Mouse (Mus musculus) MEL (cell line): ENCODE measurements around the gene Igdcc3. TPM values are rescaled to one million over a fixed set of nuclear protein-coding genes. Genes with fewer than 3 reads are reported as not detected.

Experiments used
- DNase-seq: peaks from one replicate; pipeline ENCODE4 v3.0.0; 2011; ENCODE audit warnings: low read depth, low spot score
- H3K27ac ChIP-seq: 2 replicates; pipeline ENCODE4 v1.5.1; 2012; ENCODE audit warnings: low read depth, mild to moderate bottlenecking, control low read depth, low read length, moderate library complexity; ENCODE audit not compliant: control insufficient read depth
- H3K27me3 ChIP-seq, 2 experiments: fragments of 150-350 bp in 1 of 2; sonication (generic) in 1 of 2; 2 replicates each; pipeline ENCODE4 v1.6.1; 2012; ENCODE audit warnings: low read length in 2 of 2, mild to moderate bottlenecking in 2 of 2, improper control_type of control experiment in 1 of 2, moderate library complexity in 1 of 2; ENCODE audit not compliant: insufficient read depth in 2 of 2, control insufficient read depth in 1 of 2
- H3K36me3 ChIP-seq, 2 experiments: 2 replicates each; pipeline ENCODE4 v1.6.1; 2012 to 2014; ENCODE audit warnings: low read length in 2 of 2, improper control_type of control experiment in 1 of 2, inconsistent platforms in 1 of 2, mild to moderate bottlenecking in 1 of 2; ENCODE audit not compliant: insufficient read depth in 2 of 2, control insufficient read depth in 1 of 2
- H3K4me1 ChIP-seq, 2 experiments: fragments of 150-350 bp in 1 of 2; sonication (generic) in 1 of 2; 2 replicates each; pipeline ENCODE4 v1.6.1; 2012; ENCODE audit warnings: low read length in 2 of 2, improper control_type of control experiment in 1 of 2, mild to moderate bottlenecking in 1 of 2; ENCODE audit not compliant: insufficient read depth in 2 of 2, control insufficient read depth in 1 of 2
- H3K4me3 ChIP-seq, 2 experiments: fragments of 150-350 bp in 1 of 2; sonication (generic) in 1 of 2; 2 replicates each; pipeline ENCODE4 v1.5.1; 2012; ENCODE audit warnings: low read depth in 2 of 2, low read length in 2 of 2, mild to moderate bottlenecking in 2 of 2, moderate library complexity in 2 of 2, control low read depth in 1 of 2, improper control_type of control experiment in 1 of 2; ENCODE audit not compliant: control insufficient read depth in 1 of 2, insufficient read depth in 1 of 2
- H3K79me2 ChIP-seq: 2 replicates; pipeline ENCODE4 v1.6.1; 2012; ENCODE audit warnings: mild to moderate bottlenecking, low read length, moderate library complexity; ENCODE audit not compliant: control insufficient read depth, poor library complexity, insufficient read depth
- H3K9ac ChIP-seq: 2 replicates; pipeline ENCODE4 v1.6.1; 2012; ENCODE audit warnings: low read depth, mild to moderate bottlenecking, control low read depth, low read length, moderate library complexity; ENCODE audit not compliant: control insufficient read depth, poor library complexity, severe bottlenecking
- H3K9me3 ChIP-seq: fragments of 150-350 bp; sonication (generic); replicated peaks from 2 replicates; pipeline ENCODE4 v1.6.1; 2012; ENCODE audit warnings: mild to moderate bottlenecking, low read length, improper control_type of control experiment, moderate library complexity; ENCODE audit not compliant: insufficient read depth
- CHD2 ChIP-seq: IDR thresholded peaks from 2 replicates; pipeline ENCODE4 v1.6.1; 2011; ENCODE audit warnings: low read length, improper control_type of control experiment
- CTCF ChIP-seq, 3 experiments: IDR thresholded peaks in 2 of 3; conservative IDR thresholded peaks in 1 of 3; 2 replicates each; pipeline ENCODE4 v1.5.1; 2011 to 2012; ENCODE audit warnings: low read length in 3 of 3, low read depth in 2 of 3, mild to moderate bottlenecking in 2 of 3, improper control_type of control experiment in 1 of 3, inconsistent platforms in 1 of 3, mixed read lengths in 1 of 3, moderate library complexity in 1 of 3; ENCODE audit not compliant: control insufficient read depth in 1 of 3, insufficient read depth in 1 of 3, poor library complexity in 1 of 3, severe bottlenecking in 1 of 3
- E2F4 ChIP-seq: IDR thresholded peaks from 2 replicates; pipeline ENCODE4 v1.6.1; 2011; ENCODE audit warnings: low read depth, low read length, improper control_type of control experiment, borderline replicate concordance
- ELF1 ChIP-seq: IDR thresholded peaks from 2 replicates; pipeline ENCODE4 v1.6.1; 2014; ENCODE audit warnings: low read depth, mild to moderate bottlenecking, inconsistent platforms, low read length, improper control_type of control experiment, moderate library complexity
- EP300 ChIP-seq, 2 experiments: IDR thresholded peaks; 2 replicates each; pipeline ENCODE4 v1.6.1; 2011; ENCODE audit warnings: improper control_type of control experiment in 2 of 2, low read length in 2 of 2, low read depth in 1 of 2, mild to moderate bottlenecking in 1 of 2
- GATA1 ChIP-seq: IDR thresholded peaks from 2 replicates; pipeline ENCODE4 v1.6.1; 2011; ENCODE audit warnings: low read depth, low read length, improper control_type of control experiment
- HCFC1 ChIP-seq: IDR thresholded peaks from 2 replicates; pipeline ENCODE4 v1.6.1; 2012; ENCODE audit warnings: low read depth, mild to moderate bottlenecking, inconsistent platforms, low read length, improper control_type of control experiment, moderate library complexity
- MAX ChIP-seq: IDR thresholded peaks from 2 replicates; pipeline ENCODE4 v1.6.1; 2011; ENCODE audit warnings: low read length, improper control_type of control experiment
- MXI1 ChIP-seq: IDR thresholded peaks from 2 replicates; pipeline ENCODE4 v1.6.1; 2011; ENCODE audit warnings: mild to moderate bottlenecking, low read depth, low read length, improper control_type of control experiment
- MYB ChIP-seq: IDR thresholded peaks from 2 replicates; pipeline ENCODE4 v1.6.1; 2011; ENCODE audit warnings: mild to moderate bottlenecking, low read depth, low read length, improper control_type of control experiment
- MYC ChIP-seq: IDR thresholded peaks from 2 replicates; pipeline ENCODE4 v1.6.1; 2011; ENCODE audit warnings: low read depth, mild to moderate bottlenecking, low read length, improper control_type of control experiment, moderate library complexity
- NELFE ChIP-seq: IDR thresholded peaks from 2 replicates; pipeline ENCODE4 v1.6.1; 2011; ENCODE audit warnings: low read depth, low read length, improper control_type of control experiment
- NRF1 ChIP-seq: IDR thresholded peaks from 2 replicates; pipeline ENCODE4 v1.6.1; 2014; ENCODE audit warnings: low read depth, mild to moderate bottlenecking, inconsistent platforms, low read length, improper control_type of control experiment, moderate library complexity; ENCODE audit not compliant: poor library complexity, insufficient read depth, severe bottlenecking
- POLR2AphosphoS2 ChIP-seq: IDR thresholded peaks from 2 replicates; pipeline ENCODE4 v1.6.1; 2011; ENCODE audit warnings: low read length, improper control_type of control experiment
- RAD21 ChIP-seq: IDR thresholded peaks from 2 replicates; pipeline ENCODE4 v1.6.1; 2011; ENCODE audit warnings: mild to moderate bottlenecking, low read depth, low read length, improper control_type of control experiment
- SIN3A ChIP-seq: IDR thresholded peaks from 2 replicates; pipeline ENCODE4 v1.6.1; 2012; ENCODE audit warnings: low read length, improper control_type of control experiment, inconsistent platforms
- SMC3 ChIP-seq: IDR thresholded peaks from 2 replicates; pipeline ENCODE4 v1.6.1; 2011; ENCODE audit warnings: low read depth, low read length, improper control_type of control experiment
- TAL1 ChIP-seq: IDR thresholded peaks from 2 replicates; pipeline ENCODE4 v1.6.1; 2012; ENCODE audit warnings: mild to moderate bottlenecking, inconsistent platforms, low read length, moderate library complexity, mixed read lengths
- TCF12 ChIP-seq: IDR thresholded peaks from 2 replicates; pipeline ENCODE4 v1.6.1; 2014; ENCODE audit warnings: low read depth, mild to moderate bottlenecking, inconsistent platforms, low read length, improper control_type of control experiment, moderate library complexity
- USF1 ChIP-seq: IDR thresholded peaks from 2 replicates; pipeline ENCODE4 v1.6.1; 2014; ENCODE audit warnings: low read depth, mild to moderate bottlenecking, inconsistent platforms, low read length, improper control_type of control experiment, moderate library complexity
- ZKSCAN1 ChIP-seq: IDR thresholded peaks from 2 replicates; pipeline ENCODE4 v1.6.1; 2012; ENCODE audit warnings: low read depth, mild to moderate bottlenecking, inconsistent platforms, low read length, improper control_type of control experiment, moderate library complexity
- polyA plus RNA-seq, 2 experiments: library from polyadenylated mRNA; stranded (reverse) in 1 of 2; unstranded in 1 of 2; fragments of >175 nt in 1 of 2; fragments of >200 nt in 1 of 2; gene quantifications; 2 replicates each; pipeline versions ENCODE4 v1.2.1 to v1.2.4; 2012; ENCODE audit warnings: low replicate concordance in 2 of 2, low read depth in 1 of 2; ENCODE audit not compliant: insufficient read length in 2 of 2, insufficient read depth in 1 of 2, missing spikeins in 1 of 2
- total RNA-seq: library from RNA; depleted of rRNA; stranded (reverse); fragments of 300-350 nt; gene quantifications from 2 replicates; pipeline ENCODE4 v1.2.3, GENCODE M21; 2012

Gene Igdcc3
- total and polyA plus RNA-seq, 3 experiments, result not detected

DNA sequence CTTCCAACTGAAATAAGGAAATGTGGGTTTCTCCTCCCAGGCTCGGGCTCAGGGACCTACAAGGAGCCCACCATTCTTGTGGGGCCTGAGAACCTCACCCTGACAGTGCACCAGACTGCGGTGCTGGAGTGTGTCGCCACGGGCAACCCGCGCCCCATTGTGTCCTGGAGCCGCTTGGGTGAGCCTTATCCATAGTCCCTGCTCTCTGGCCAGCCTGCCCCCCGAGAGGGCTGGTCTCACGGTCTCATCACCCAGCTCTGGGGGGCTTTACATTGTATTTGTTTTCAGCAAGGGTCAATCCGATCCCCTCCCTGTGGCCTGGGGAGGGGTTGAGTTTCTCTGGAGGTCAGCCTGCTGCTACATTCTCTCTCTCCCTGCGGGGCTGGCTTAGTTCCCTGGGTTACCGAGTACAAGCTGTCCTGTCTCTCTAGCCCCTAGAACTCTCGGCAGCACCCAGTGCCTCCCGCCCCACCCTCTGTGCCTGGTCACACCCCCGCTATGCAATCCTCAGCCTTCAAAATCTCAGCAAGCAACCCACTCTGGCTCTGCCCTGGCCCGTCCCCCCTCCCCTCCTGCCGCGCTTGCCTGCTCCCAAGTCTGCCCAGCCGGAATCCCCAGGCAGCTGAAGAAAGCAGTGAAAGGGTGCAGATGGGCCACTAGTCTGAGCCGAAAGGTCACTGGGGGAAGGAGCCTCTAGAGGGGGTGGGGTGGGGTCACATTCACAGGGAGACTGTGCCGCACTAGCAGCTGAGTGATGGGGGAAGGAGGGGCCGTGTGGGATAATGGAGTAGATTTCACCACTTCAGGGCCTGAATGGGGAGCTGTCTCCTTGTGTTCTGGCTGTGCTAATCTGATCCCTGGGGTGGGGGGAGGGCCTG is 37.6 kb downstream of the Igdcc3 start:
- Histone ChIP-seq H3K4me3 (no peak overlapping the region), H3K9ac (no peak overlapping the region), H3K79me2 (no peaks in the 10 kb centered on the region), H3K4me1 (no peaks in the 10 kb centered on the region), H3K36me3 (no peaks in the 10 kb centered on the region), H3K27me3 (peaks cover 0 to 8% of the 10 kb centered on the region in 2 experiments; a peak in 2 of 4 replicates), H3K27ac (no peak overlapping the region), H3K9me3 (no peaks in the 10 kb centered on the region)
- no peak for DNase-seq
- no peak for TF ChIP-seq E2F4
- TF ChIP-seq ZKSCAN1, result no peak

DNA sequence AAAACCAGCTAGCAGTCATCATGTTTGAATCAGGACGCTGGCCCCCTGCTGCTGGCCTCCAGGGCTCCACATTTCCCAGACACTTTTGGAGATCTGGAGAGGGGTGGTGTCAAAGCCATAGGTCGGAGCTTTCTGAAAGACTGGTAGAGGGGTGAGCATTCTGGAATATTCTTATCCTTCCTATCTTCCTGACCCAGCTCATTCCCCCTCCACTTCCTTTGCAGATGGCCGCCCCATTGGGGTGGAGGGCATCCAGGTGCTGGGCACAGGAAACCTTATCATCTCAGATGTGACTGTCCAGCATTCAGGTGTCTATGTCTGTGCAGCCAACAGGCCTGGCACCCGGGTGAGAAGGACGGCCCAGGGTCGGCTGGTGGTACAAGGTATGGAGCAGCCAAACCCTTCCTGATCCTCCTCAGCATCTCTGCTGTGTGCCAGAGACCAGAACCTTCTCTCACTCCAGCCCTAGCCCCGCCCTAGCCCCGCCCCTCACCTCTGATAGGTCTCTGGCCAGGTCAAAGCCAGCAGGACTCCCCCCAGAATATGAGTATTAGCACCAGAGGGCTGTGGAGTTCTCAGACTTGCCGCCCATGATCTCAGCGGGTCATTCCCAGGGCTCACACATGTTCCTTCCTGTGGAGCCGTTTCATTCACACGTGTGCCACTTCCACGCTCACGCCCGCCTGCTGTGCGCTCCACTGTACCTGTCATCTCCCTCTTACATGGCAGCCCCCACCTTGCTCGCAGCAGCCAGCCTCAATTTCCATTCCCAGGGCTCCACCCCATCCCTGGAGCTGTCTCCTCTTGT is 39.0 kb downstream of the Igdcc3 start:
- peaks cover 0 to 9% of the 10 kb centered on the region in 2 experiments; a peak in 2 of 4 replicates for H3K27me3 ChIP-seq
- DNase-seq, result no peak
- TF ChIP-seq MYB (no peak), POLR2AphosphoS2 (no peak)
- H3K4me1 ChIP-seq, result no peaks in the 10 kb centered on the region
- H3K27ac ChIP-seq, result no peak overlapping the region
- H3K79me2 ChIP-seq, result no peaks in the 10 kb centered on the region
- H3K36me3 ChIP-seq, result no peaks in the 10 kb centered on the region
- H3K9me3 ChIP-seq, result no peaks in the 10 kb centered on the region
- H3K9ac ChIP-seq, result no peak overlapping the region
- no peak overlapping the region for H3K4me3 ChIP-seq

DNA sequence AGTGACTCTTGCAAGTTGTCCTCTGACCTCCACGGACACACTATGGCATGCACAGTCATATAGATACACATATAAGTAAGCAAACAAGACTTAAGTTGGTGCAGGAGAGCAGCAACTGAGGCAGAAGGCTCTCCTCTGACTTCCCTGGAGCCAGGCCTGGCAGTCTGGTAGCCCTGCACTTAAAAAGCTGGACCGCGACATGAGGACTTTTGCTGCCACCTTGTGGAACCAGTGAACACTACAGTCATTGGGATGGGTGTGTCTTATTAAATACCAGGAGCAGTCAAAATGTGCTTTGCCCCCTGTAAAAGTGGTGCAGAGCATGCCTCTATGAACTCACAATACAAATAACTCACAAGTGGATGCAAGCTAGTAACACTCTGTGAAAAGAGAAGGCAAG is 47.6 kb downstream of the Igdcc3 start:
- no peaks in the 10 kb centered on the region for H3K9me3 ChIP-seq
- TF ChIP-seq NRF1 (no peak), SIN3A (0 out of 2 replicates have a peak, but pooled peaks have one; percentile 22), TAL1 (no peak), CHD2 (no peak), NELFE (no peak), MXI1 (no peak), ELF1 (no peak), MYC (0 out of 2 replicates have a peak, but pooled peaks have one; percentile 22), HCFC1 (no peak), E2F4 (no peak), SMC3 (peak; percentile 83), TCF12 (no peak), GATA1 (no peak), USF1 (no peak), CTCF (IDR thresholded peaks at IDR 0.05 in 2 of 3, conservative IDR thresholded peaks at IDR 0.05 in 1 of 3; ENCODE audit: control insufficient read depth in 1 of 3, insufficient read depth in 1 of 3, low read depth in 2 of 3, low read length in 3 of 3, poor library complexity in 1 of 3, severe bottlenecking in 1 of 3) (peak; percentile 84 to 93 (median 86)), MAX (no peak), EP300 (IDR thresholded peaks at IDR 0.05; ENCODE audit: low read depth in 1 of 2, low read length in 2 of 2) (no peak), RAD21 (peak; percentile 90)
- TF ChIP-seq, all 39 proteins: peak for 5
- H3K27me3 ChIP-seq, result peaks cover 3 to 4% of the 10 kb centered on the region in 2 experiments; a peak in 2 of 4 replicates
- no peaks in the 10 kb centered on the region for H3K79me2 ChIP-seq
- no peak overlapping the region for H3K27ac ChIP-seq
- DNase-seq, result peak; percentile 89
- H3K4me1 ChIP-seq, result peaks cover 0 to 7% of the 10 kb centered on the region in 2 experiments; a peak in 1 of 4 replicates
- no peaks in the 10 kb centered on the region for H3K36me3 ChIP-seq
- no peak overlapping the region for H3K9ac ChIP-seq
- no peak overlapping the region for H3K4me3 ChIP-seq
